Mouse (Mus musculus) heart, adult 11 months (tissue): Measurements from ENCODE around the gene Btf3.

Experiments
- DNase-seq: peaks from one replicate; pipeline ENCODE4 v3.0.0; 2022

The Btf3 gene

GRCm38 (mm10) chr13:98336205-98336604, 19.4 kb upstream of the Btf3 start:
- DNase-seq, result peak; percentile 7

- DNase-seq, result peak; percentile 53
These were observed 15.3 kb upstream of the Btf3 start for GRCm38 (mm10) chr13:98332106-98332505.

- DNase-seq, result peak; percentile 49
These were observed 8.2 kb upstream of the Btf3 start for GRCm38 (mm10) chr13:98325034-98325433.

- no peak for DNase-seq
These were observed 1.1 kb upstream of the Btf3 start for GRCm38 (mm10) chr13:98317911-98318310.

GRCm38 (mm10) chr13:98317246-98317677, 456 bp upstream of the Btf3 start:
- no peak for DNase-seq

- DNase-seq, result no peak
These were observed 696 bp downstream of the Btf3 start for GRCm38 (mm10) chr13:98316140-98316479.

GRCm38 (mm10) chr13:98315124-98315523, 1.7 kb downstream of the Btf3 start:
- peak; percentile 9 for DNase-seq

GRCm38 (mm10) chr13:98313631-98314030, 3.2 kb downstream of the Btf3 start:
- DNase-seq, result peak; percentile 49

- DNase-seq, result peak; percentile 19
These were observed 5.2 kb downstream of the Btf3 start for GRCm38 (mm10) chr13:98311597-98311996.

- DNase-seq, result peak; percentile 70
These were observed 8.1 kb downstream of the Btf3 start for GRCm38 (mm10) chr13:98308724-98309123.

- peak; percentile 71 for DNase-seq
These were observed 8.8 kb downstream of the Btf3 start for GRCm38 (mm10) chr13:98308004-98308403.

- DNase-seq, result peak; percentile 25
These were observed 9.8 kb downstream of the Btf3 start for GRCm38 (mm10) chr13:98306852-98307475.

- peak; percentile 23 for DNase-seq
These were observed 10.4 kb downstream of the Btf3 start for GRCm38 (mm10) chr13:98306393-98306792.

GRCm38 (mm10) chr13:98305257-98305656, 11.5 kb downstream of the Btf3 start:
- peak; percentile 73 for DNase-seq

- DNase-seq, result peak; percentile 94
These were observed 17.7 kb downstream of the Btf3 start for GRCm38 (mm10) chr13:98298833-98299758.

GRCm38 (mm10) chr13:98297883-98298482, 18.8 kb downstream of the Btf3 start:
- peak; percentile 33 for DNase-seq

GRCm38 (mm10) chr13:98296072-98296471, 20.7 kb downstream of the Btf3 start:
- DNase-seq, result peak; percentile 46

- DNase-seq, result peak; percentile 29
These were observed 25.1 kb downstream of the Btf3 start for GRCm38 (mm10) chr13:98291712-98292111.

GRCm38 (mm10) chr13:98290719-98291118, 26.1 kb downstream of the Btf3 start:
- DNase-seq, result no peak

GRCm38 (mm10) chr13:98280990-98281650, 35.7 kb downstream of the Btf3 start:
- peak; percentile 77 for DNase-seq

GRCm38 (mm10) chr13:98279686-98280085, 37.1 kb downstream of the Btf3 start, which contains the start of gene Gm21976:
TSS of gene Gm21976 (plus strand) at chr13:98279887.
- DNase-seq, result no peak

GRCm38 (mm10) chr13:98277501-98277900, 39.3 kb downstream of the Btf3 start:
- no peak for DNase-seq

GRCm38 (mm10) chr13:98276253-98276652, 40.6 kb downstream of the Btf3 start:
- DNase-seq, result peak; percentile 75
